Mouse (Mus musculus): ENCODE results near the gene Pde4d.
A peak's percentile ranks its signal among the peaks of the same experiment; 100 is the strongest.

The Pde4d gene

GRCm38 (mm10) chr13:109231848-109232460 is 782.2 kb downstream of the Pde4d start:
- peak in 1 of 2 experiments; percentile 26 for DNase-seq (ENCODE audit: low read depth in 2 of 2, low spot score in 2 of 2)

DNA sequence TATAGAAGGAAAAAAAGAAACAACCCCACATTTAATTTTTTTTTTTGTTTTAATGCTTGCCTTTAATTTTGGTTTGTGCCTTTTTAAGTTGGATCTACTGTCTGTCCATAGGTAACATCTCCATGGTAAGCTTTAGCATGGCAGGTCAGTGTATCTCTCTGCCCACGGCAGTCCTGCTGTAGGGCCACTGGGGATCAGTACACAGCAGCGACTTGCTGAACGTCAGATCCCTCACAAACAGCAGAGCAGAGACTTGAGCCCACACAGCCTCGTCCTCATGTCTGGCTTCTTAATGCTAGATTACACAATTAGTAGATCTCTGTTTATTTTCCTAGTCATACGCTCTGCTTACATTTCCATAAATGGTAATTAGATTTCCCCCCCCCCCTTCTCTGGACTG is 782.8 kb downstream of the Pde4d start:
- no peak for DNase-seq (ENCODE audit: low read depth in 2 of 2, low spot score in 2 of 2)

GRCm38 (mm10) chr13:109233911-109234613 is 784.3 kb downstream of the Pde4d start:
- DNase-seq (ENCODE audit: low read depth in 2 of 2, low spot score in 2 of 2): no peak

GRCm38 (mm10) chr13:109236047-109236446 is 786.3 kb downstream of the Pde4d start:
- no peak for DNase-seq (ENCODE audit: low read depth in 2 of 2, low spot score in 2 of 2)

- DNase-seq (ENCODE audit: low read depth in 2 of 2, low spot score in 2 of 2): no peak
These were observed 788.9 kb downstream of the Pde4d start for GRCm38 (mm10) chr13:109238670-109239069.

GRCm38 (mm10) chr13:109239296-109239695 is 789.5 kb downstream of the Pde4d start:
- DNase-seq (ENCODE audit: low read depth in 2 of 2, low spot score in 2 of 2): peak; percentile 73 to 82

DNA sequence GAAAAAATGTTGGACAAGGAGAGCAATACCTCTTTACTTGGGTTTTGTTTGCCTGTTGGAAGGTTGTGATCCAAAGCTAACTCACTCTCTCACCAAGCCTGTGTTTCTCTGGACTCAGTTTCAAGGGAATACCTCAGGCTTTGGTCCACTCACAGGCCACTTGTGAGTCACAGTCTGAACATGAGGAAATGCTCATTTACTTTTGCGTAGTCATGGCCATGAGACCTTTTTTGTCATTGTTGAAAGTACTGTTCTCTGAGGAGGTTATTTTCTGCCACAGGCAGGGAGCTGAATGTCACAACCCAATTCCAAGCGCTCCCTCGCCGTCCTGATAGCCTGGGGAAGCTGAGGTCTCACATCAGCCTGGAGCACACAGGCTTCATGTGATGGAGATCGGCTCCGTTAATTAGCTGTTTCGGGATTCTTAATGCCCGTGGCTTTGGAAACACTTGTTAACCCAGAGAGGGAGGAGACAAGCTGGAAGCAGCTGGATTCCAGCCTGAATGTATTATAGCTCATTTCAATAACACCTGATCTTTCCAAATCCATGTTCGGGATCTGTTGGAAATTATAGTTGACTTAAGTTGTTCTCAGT is 792.8 kb downstream of the Pde4d start:
- no peak for DNase-seq (ENCODE audit: low read depth in 2 of 2, low spot score in 2 of 2)

DNA sequence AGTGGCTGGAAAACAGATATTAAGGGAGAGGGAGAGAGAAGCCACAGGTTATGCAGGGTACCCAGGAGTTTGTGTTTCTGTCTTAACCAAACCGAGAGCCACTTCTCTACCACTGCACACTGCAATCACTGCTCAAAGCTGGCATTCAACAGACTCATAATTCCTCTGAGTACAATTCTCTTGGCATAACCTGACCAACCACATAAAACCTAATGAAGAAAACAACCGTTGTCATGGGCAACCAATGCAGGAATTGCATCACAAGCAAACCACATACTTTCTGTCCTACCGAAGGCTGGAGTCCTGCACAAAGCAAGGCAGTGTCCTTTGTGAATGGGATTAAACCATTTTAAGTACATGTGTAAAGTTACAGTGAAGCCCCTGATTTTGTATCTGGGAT is 793.4 kb downstream of the Pde4d start:
- DNase-seq (ENCODE audit: low read depth in 2 of 2, low spot score in 2 of 2): no peak

DNA sequence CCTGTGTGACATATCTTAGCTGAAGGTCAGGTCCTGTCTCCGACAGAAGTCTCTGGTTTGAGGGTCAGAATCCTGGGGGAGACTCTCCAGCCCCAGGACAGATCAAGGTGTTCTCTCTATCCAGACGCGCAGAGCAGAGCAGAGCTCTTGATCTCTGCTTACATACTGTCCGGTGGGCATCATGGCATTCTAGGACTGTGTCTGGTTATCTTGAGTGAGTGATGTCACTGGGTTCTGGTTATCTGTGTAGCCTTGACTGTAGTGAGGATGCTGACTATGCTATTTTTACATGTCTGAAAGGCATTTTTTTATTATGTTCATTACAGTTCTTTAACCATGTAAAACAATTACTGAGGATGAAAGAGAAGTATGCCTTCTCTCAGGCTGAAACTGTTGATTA is 797.3 kb downstream of the Pde4d start:
- no peak for DNase-seq (ENCODE audit: low read depth in 2 of 2, low spot score in 2 of 2)

- no peak for DNase-seq (ENCODE audit: low read depth in 2 of 2, low spot score in 2 of 2)
These were observed 799.6 kb downstream of the Pde4d start for GRCm38 (mm10) chr13:109249315-109249714.

DNA sequence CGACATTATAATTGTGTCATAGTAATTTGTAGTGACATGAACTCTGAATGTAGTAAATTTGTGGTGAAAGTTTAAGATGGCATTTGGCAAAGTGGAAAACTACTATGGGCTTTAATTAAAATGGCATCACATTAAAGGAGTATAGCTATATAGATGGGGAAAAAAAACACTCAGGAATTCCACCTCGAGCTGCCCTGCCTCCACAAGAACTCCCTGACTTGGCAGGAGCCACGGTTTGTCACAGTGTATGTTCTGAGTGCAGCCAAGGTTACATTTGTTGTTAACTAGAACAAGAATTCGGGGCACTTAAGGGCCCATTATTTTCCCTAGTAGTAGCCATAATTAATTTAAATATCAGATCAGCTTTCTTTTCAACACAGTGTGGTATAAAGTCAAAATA is 805.9 kb downstream of the Pde4d start:
- no peak for DNase-seq (ENCODE audit: low read depth in 2 of 2, low spot score in 2 of 2)

DNA sequence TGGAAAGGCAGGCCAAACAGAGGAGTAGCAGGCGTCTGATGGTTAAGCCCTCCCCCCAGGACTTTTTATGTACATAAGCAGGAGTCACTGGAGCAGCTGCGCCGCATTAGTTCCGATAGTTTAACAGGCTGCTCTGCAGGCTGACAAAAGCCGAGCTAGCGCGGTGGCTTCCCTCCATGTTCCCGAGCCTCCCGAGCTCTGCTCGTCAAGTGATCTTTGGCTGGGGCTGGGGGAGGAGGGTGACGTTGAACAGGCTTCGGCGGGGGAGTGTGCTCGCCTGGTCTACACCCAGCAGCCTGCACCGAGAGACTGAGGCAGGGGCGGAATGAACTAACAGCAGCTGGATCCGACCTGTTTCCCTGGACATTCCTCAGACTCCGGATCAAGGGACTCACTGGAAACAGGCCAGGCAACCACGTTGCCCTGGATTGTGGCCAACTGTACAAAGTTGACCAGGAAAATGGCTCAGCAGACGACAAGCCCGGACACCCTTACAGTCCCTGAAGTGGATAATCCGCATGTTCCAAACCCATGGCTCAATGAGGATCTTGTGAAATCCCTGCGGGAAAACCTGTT is 810.6 kb downstream of the Pde4d start:
- peak in 1 of 2 experiments; percentile 14 for DNase-seq (ENCODE audit: low read depth in 2 of 2, low spot score in 2 of 2)

- DNase-seq (ENCODE audit: low read depth in 2 of 2, low spot score in 2 of 2): no peak
These were observed 811.2 kb downstream of the Pde4d start for GRCm38 (mm10) chr13:109260796-109261516.

GRCm38 (mm10) chr13:109261642-109262220 is 812.0 kb downstream of the Pde4d start:
- no peak for DNase-seq (ENCODE audit: low read depth in 2 of 2, low spot score in 2 of 2)

- no peak for DNase-seq (ENCODE audit: low read depth in 2 of 2, low spot score in 2 of 2)
These were observed 812.8 kb downstream of the Pde4d start for GRCm38 (mm10) chr13:109262501-109262900.

GRCm38 (mm10) chr13:109263833-109264232 is 814.1 kb downstream of the Pde4d start:
- DNase-seq (ENCODE audit: low read depth in 2 of 2, low spot score in 2 of 2): no peak

DNA sequence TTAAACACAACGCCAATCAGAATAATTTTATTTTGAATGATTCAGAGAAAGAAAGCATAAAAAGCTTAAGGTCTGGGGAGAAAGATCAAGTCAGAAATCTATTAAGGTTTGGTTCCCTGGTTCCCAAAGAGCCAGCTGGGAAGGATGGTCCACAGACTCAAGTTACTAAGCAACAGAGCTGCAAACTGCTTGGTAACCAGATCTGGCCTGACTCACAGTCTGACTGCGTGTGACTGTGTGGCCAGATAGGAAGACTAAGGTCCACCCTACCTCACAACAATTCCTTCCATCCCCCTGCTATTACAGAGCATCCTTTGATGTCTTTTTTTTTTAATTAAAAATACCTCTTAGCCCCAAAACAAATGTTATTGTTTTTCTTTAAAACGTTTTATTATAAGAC is 818.5 kb downstream of the Pde4d start:
- DNase-seq (ENCODE audit: low read depth in 2 of 2, low spot score in 2 of 2): no peak

- DNase-seq (ENCODE audit: low read depth in 2 of 2, low spot score in 2 of 2): no peak
These were observed 819.0 kb downstream of the Pde4d start for GRCm38 (mm10) chr13:109268659-109269322.

GRCm38 (mm10) chr13:109274869-109275268 is 825.1 kb downstream of the Pde4d start:
- no peak for DNase-seq (ENCODE audit: low read depth in 2 of 2, low spot score in 2 of 2)

DNA sequence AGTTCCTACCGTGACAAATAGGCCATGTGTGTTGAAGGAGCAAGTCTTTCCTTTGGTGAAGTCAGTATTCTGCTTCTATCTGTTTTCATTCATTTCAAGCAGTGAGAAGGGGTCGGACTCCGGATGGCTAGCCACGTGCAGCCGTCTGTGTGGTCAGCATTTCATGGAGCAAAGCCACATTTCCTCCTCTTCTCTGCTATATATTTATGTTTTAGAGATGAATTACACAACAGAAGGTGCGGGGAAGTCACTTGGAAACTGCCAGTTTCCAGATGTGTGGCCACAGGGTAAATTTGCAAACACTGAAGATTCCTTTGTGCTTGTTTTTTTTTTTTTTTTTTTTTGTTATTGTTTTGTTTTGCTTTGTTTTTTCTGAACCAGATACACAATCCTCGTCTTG is 828.0 kb downstream of the Pde4d start:
- no peak for DNase-seq (ENCODE audit: low read depth in 2 of 2, low spot score in 2 of 2)

DNA sequence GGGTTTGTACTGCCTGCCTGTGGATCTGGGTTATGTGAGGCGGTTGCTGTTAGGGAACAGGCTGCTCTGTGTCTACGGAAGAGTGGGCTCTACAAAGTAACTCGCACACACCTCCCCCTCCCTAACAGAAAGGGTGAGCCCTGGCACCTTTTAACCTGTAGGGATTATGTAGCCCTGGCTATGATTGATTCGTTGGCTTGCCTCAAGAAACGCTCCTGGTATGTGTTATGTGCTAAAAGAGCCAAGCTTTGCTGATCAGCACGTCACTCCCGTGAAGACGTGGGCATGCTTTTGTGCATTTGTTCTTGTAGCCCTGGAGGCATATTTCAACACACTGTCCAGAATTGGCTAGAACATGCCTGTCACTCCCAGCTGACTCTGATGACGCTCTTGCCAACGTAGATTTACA is 828.8 kb downstream of the Pde4d start:
- DNase-seq (ENCODE audit: low read depth in 2 of 2, low spot score in 2 of 2): no peak
